Mouse (Mus musculus) testis, adult 2 months (tissue): ENCODE measurements at regions not wholly inside any gene's neighbourhood (a gene's known extent, or its start where the extent isn't known, plus 50 kb on each side); places are given as distances from the start of the nearest gene placed in this dataset.

Experiments
- CTCF ChIP-seq: fragments of 200-500 bp; IDR thresholded peaks from 2 replicates; pipeline ENCODE4 v1.5.1; 2012; ENCODE audit warnings: low read depth, mild to moderate bottlenecking, inconsistent platforms, low read length, moderate library complexity; ENCODE audit not compliant: control insufficient read depth, insufficient read depth, insufficient replicate concordance
- POLR2A ChIP-seq: fragments of 200-500 bp; IDR thresholded peaks from 2 replicates; pipeline ENCODE4 v1.6.1; 2012; ENCODE audit warnings: low read depth, mild to moderate bottlenecking, inconsistent platforms, low read length, moderate library complexity; ENCODE audit not compliant: control insufficient read depth

- no peak for TF ChIP-seq POLR2A
- TF ChIP-seq CTCF = no peak
These were observed 115.9 kb upstream of the Sstr4 start for GRCm38 (mm10) chr2:148279200-148279599.
